Mouse (Mus musculus): ENCODE data around the gene Szrd1. TPM values are rescaled to one million over a fixed set of nuclear protein-coding genes. Genes with fewer than 3 reads are reported as not detected.

Gene Szrd1
- polyA plus RNA-seq, 1 experiment, result 141 TPM

DNA sequence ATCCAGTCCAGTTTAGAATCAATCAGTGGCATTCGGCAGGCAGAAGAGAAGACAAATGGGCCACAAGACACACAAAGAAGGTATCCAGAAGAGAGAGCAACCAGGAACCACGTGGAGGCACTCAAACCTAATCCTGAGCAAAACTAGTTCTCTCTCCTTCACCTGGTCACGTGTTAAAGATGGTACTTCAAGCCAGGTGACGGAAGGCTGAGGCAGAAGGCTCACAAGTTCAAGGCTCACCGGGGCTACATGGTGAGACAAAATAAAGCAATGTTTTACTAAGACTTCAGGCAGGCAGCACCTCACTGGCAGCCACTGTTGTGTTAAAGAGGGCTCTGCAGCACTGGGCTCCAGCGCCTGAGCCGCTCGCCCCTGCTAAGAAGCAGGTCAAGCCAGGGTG is 7.4 kb downstream of the Szrd1 start:
- Histone ChIP-seq H3K79me3 (ENCODE audit: low read depth) (peaks cover 92% of the 10 kb centered on the region), H3K36me3 (ENCODE audit: control insufficient read depth, insufficient read depth) (peaks cover 24% of the 10 kb centered on the region), H3K27me3 (ENCODE audit: control insufficient read depth, insufficient read depth, insufficient read length) (no peaks in the 10 kb centered on the region), H3ac (ENCODE audit: control insufficient read depth, insufficient read length, low read depth) (no peak overlapping the region), H3K79me2 (ENCODE audit: control insufficient read depth, insufficient read depth) (peaks cover 100% of the 10 kb centered on the region), H3K4me3 (ENCODE audit: insufficient read depth, poor library complexity, severe bottlenecking) (no peak overlapping the region)
- TF ChIP-seq MYOD1 (IDR thresholded peaks at IDR 0.05; ENCODE audit: control insufficient read depth, insufficient read length, low read depth) (no peak), FOSL1 (IDR thresholded peaks at IDR 0.05; ENCODE audit: insufficient read depth, low read length, poor library complexity, severe bottlenecking) (no peak), CEBPB (IDR thresholded peaks at IDR 0.05; ENCODE audit: low read depth) (no peak), USF1 (IDR thresholded peaks at IDR 0.05; ENCODE audit: low read depth) (no peak)

DNA sequence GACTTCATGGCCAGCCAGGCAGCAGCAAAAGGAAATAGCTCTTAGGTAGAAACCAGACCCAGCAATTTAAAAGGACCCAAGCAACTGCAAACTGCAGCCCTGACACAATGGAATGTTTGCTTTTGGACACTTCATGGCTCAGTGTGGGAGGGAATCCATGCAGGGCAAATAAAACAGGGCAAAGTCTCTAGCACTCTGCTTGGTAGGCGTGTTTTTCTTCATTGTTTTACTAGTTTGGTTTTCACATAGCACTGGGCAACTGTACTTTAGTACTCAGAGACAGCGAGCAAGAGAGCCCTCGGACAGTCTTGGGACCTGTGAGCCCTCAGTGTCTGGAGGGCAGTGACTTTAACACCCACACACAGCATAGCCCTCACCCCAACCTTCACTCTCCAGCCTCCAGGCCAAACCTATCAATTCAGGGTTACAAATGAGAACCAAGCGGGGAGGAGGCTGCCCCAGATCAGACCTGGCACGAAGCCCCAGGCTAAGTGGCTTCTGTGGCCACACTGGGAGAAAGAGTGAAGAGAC is 8.0 kb downstream of the Szrd1 start:
- TF ChIP-seq MYOD1 (IDR thresholded peaks at IDR 0.05; ENCODE audit: control insufficient read depth, insufficient read length, low read depth) (no peak), MAX (IDR thresholded peaks at IDR 0.05) (no peak)
- Histone ChIP-seq H3K79me2 (ENCODE audit: control insufficient read depth, insufficient read depth) (peaks cover 100% of the 10 kb centered on the region), H3K79me3 (ENCODE audit: low read depth) (peaks cover 92% of the 10 kb centered on the region), H3K27me3 (ENCODE audit: control insufficient read depth, insufficient read depth, insufficient read length) (no peaks in the 10 kb centered on the region), H3ac (ENCODE audit: control insufficient read depth, insufficient read length, low read depth) (no peak overlapping the region), H3K36me3 (ENCODE audit: control insufficient read depth, insufficient read depth) (peaks cover 26% of the 10 kb centered on the region), H3K4me3 (ENCODE audit: insufficient read depth, poor library complexity, severe bottlenecking) (no peak overlapping the region)

DNA sequence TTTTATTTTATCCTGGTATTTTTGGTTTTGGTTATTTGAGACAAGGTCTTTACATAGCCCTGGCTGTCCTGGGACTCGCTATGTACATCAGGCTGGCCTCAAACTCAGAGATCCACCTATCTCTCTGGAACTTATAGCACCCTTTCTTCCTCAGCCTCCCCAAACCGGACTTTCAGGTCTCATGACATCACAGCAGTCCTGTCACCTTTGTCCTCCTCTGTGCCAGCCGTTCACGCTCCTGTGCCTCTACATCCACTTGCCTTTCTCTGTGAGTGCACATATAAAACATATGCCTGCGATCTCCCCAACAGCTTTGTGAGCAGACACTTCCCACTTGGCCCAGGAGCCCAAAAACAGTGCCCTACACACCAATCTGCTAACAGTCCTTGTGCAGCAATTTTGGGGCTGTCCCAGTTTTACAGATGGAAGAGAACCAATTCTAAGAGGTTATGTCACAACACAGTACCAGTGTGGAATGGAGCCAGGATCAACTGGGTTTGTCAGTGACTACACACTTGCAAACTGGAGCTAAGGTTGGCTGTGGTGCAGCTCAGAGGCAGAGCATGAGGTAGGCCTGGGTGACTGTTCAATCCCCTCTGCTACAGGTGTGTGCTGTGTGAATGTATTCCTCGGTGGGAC is 8.8 kb downstream of the Szrd1 start:
- Histone ChIP-seq H3K36me3 (ENCODE audit: control insufficient read depth, insufficient read depth) (peaks cover 31% of the 10 kb centered on the region), H3K79me3 (ENCODE audit: low read depth) (peaks cover 92% of the 10 kb centered on the region), H3ac (ENCODE audit: control insufficient read depth, insufficient read length, low read depth) (no peak overlapping the region), H3K4me3 (ENCODE audit: insufficient read depth, poor library complexity, severe bottlenecking) (no peak overlapping the region), H3K79me2 (ENCODE audit: control insufficient read depth, insufficient read depth) (peaks cover 100% of the 10 kb centered on the region), H3K27me3 (ENCODE audit: control insufficient read depth, insufficient read depth, insufficient read length) (no peaks in the 10 kb centered on the region)
- no peak for TF ChIP-seq FOSL1 (IDR thresholded peaks at IDR 0.05; ENCODE audit: insufficient read depth, low read length, poor library complexity, severe bottlenecking)

- Histone ChIP-seq H3K4me3 (ENCODE audit: insufficient read depth, poor library complexity, severe bottlenecking) (no peak overlapping the region), H3K79me3 (ENCODE audit: low read depth) (peaks cover 93% of the 10 kb centered on the region), H3K79me2 (ENCODE audit: control insufficient read depth, insufficient read depth) (peaks cover 100% of the 10 kb centered on the region), H3K27me3 (ENCODE audit: control insufficient read depth, insufficient read depth, insufficient read length) (no peaks in the 10 kb centered on the region), H3ac (ENCODE audit: control insufficient read depth, insufficient read length, low read depth) (no peak overlapping the region), H3K36me3 (ENCODE audit: control insufficient read depth, insufficient read depth) (peaks cover 34% of the 10 kb centered on the region)
- TF ChIP-seq USF1 (IDR thresholded peaks at IDR 0.05; ENCODE audit: low read depth), result no peak
- no peak for TF ChIP-seq CEBPB (IDR thresholded peaks at IDR 0.05; ENCODE audit: low read depth)
- no peak for TF ChIP-seq MYOG (IDR thresholded peaks at IDR 0.05; ENCODE audit: control insufficient read depth, extremely low read depth, insufficient read length)
- no peak for TF ChIP-seq FOSL1 (IDR thresholded peaks at IDR 0.05; ENCODE audit: insufficient read depth, low read length, poor library complexity, severe bottlenecking)
- no peak for TF ChIP-seq MAX (IDR thresholded peaks at IDR 0.05)
- TF ChIP-seq CTCF (IDR thresholded peaks at IDR 0.05; ENCODE audit: control insufficient read depth, insufficient read depth, insufficient read length), result no peak
- no peak for TF ChIP-seq MYOD1 (IDR thresholded peaks at IDR 0.05; ENCODE audit: control insufficient read depth, insufficient read length, low read depth)
These were observed 10.3 kb downstream of the Szrd1 start for GRCm38 (mm10) chr4:141129190-141129710.

- no peaks in the 10 kb centered on the region for H3K27me3 ChIP-seq (ENCODE audit: control insufficient read depth, insufficient read depth, insufficient read length)
- peaks cover 32% of the 10 kb centered on the region for H3K36me3 ChIP-seq (ENCODE audit: control insufficient read depth, insufficient read depth)
- peaks cover 100% of the 10 kb centered on the region for H3K79me2 ChIP-seq (ENCODE audit: control insufficient read depth, insufficient read depth)
- peaks cover 86% of the 10 kb centered on the region for H3K79me3 ChIP-seq (ENCODE audit: low read depth)
- no peak overlapping the region for H3K4me3 ChIP-seq (ENCODE audit: insufficient read depth, poor library complexity, severe bottlenecking)
- H3ac ChIP-seq (ENCODE audit: control insufficient read depth, insufficient read length, low read depth), result no peak overlapping the region
- no peak for TF ChIP-seq MYOG (IDR thresholded peaks at IDR 0.05; ENCODE audit: control insufficient read depth, extremely low read depth, insufficient read length)
- TF ChIP-seq CEBPB (IDR thresholded peaks at IDR 0.05; ENCODE audit: low read depth), result no peak
These were observed 16.5 kb downstream of the Szrd1 start for GRCm38 (mm10) chr4:141123065-141123464.

- Histone ChIP-seq H3K4me3 (ENCODE audit: insufficient read depth, poor library complexity, severe bottlenecking) (no peak overlapping the region), H3K79me3 (ENCODE audit: low read depth) (peaks cover 83% of the 10 kb centered on the region), H3ac (ENCODE audit: control insufficient read depth, insufficient read length, low read depth) (no peak overlapping the region), H3K27me3 (ENCODE audit: control insufficient read depth, insufficient read depth, insufficient read length) (no peaks in the 10 kb centered on the region), H3K36me3 (ENCODE audit: control insufficient read depth, insufficient read depth) (peaks cover 35% of the 10 kb centered on the region), H3K79me2 (ENCODE audit: control insufficient read depth, insufficient read depth) (peaks cover 100% of the 10 kb centered on the region)
- no peak for TF ChIP-seq MAX (IDR thresholded peaks at IDR 0.05)
- TF ChIP-seq CEBPB (IDR thresholded peaks at IDR 0.05; ENCODE audit: low read depth), result no peak
- TF ChIP-seq CTCF (IDR thresholded peaks at IDR 0.05; ENCODE audit: control insufficient read depth, insufficient read depth, insufficient read length), result no peak
- no peak for TF ChIP-seq MYOD1 (IDR thresholded peaks at IDR 0.05; ENCODE audit: control insufficient read depth, insufficient read length, low read depth)
- TF ChIP-seq USF1 (IDR thresholded peaks at IDR 0.05; ENCODE audit: low read depth), result no peak
- TF ChIP-seq MYOG (IDR thresholded peaks at IDR 0.05; ENCODE audit: control insufficient read depth, extremely low read depth, insufficient read length), result no peak
- TF ChIP-seq FOSL1 (IDR thresholded peaks at IDR 0.05; ENCODE audit: insufficient read depth, low read length, poor library complexity, severe bottlenecking), result no peak
These were observed 16.9 kb downstream of the Szrd1 start for GRCm38 (mm10) chr4:141122663-141123062.

Measured in C2C12 (cell line).